In the genomic region with DNA sequence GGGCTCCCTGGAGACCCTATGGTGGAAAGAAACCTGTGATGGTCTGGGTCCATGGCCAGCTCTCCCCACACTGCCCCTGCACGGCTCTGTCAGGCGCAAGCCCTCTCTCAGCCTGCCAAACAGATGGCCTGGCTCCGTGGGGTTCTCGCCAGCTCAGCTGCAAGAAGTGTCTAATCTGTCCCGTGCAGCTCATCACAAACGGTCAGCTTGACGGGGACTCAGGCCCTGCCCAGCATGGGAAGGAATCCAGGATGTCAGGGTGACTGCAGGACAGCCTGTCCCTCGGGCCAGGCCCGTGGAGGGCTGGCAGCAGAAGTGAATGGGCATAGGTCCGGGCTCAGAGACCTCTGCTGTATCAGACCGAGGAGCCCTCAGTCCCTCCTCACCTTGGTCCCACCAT, we compare ENCODE assay signal across 10 mouse cellular contexts. TPM values are rescaled to one million over a fixed set of nuclear protein-coding genes. Genes with fewer than 3 reads are reported as not detected.
A peak's percentile ranks its signal among the peaks of the same experiment; 100 is the strongest.
DNase-seq lines count a peak whose midpoint lies in the region; ATAC-seq and TF ChIP-seq lines count a peak whose summit lies in the region.
"Had no signal": no experiment of that assay in that cellular context is flagged by ENCODE, and none has a peak within 500 bp of the region (broad histone marks: within the 10 kb centered on the region; RNA-seq: fewer than 3 reads in every experiment).

No protein-coding gene starts in this region.

- H3K27me3 ChIP-seq in lung, embryonic 14.5 days (ENCODE audit: insufficient read depth, low read length) = no peaks in the 10 kb centered on the region
- no peaks in the 10 kb centered on the region for H3K27me3 ChIP-seq in kidney, embryonic 16.5 days (ENCODE audit: insufficient read depth, low read length)
- H3K27me3 ChIP-seq: forebrain, embryonic 13.5 days had no signal

- peaks cover 19% of the 10 kb centered on the region for H3K4me1 ChIP-seq in lung, embryonic 14.5 days (ENCODE audit: insufficient read depth)
- peaks cover 12% of the 10 kb centered on the region for H3K4me1 ChIP-seq in kidney, embryonic 16.5 days (ENCODE audit: insufficient read depth, low read length)

- intact Hi-C loops in left cerebral cortex, postnatal 4 days (cut with DNase I) = loop anchor here (10.0 kb wide), 1 partner anchor 97 kb away; the partner anchor contains the start of gene Mgll

- peak; percentile 50 for ATAC-seq in lung, embryonic 14.5 days (ENCODE audit: insufficient read depth)
- no peak for ATAC-seq in kidney, embryonic 16.5 days (ENCODE audit: low FRiP score, low TSS enrichment)
- ATAC-seq in inflammation-experienced regulatory T-cells, adult 6 months = no peak
- ATAC-seq: forebrain, embryonic 13.5 days had no signal

- no peak overlapping the region for H3K9ac ChIP-seq in lung, embryonic 14.5 days
- no peak overlapping the region for H3K9ac ChIP-seq in kidney, embryonic 16.5 days (replicated peaks; ENCODE audit: low read length)
- H3K9ac ChIP-seq: forebrain, embryonic 13.5 days had no signal

- no peak overlapping the region for H3K27ac ChIP-seq in lung, embryonic 14.5 days (ENCODE audit: low read depth)
- no peak overlapping the region for H3K27ac ChIP-seq in kidney, embryonic 16.5 days (ENCODE audit: low read length)
- H3K27ac ChIP-seq: forebrain, embryonic 13.5 days had no signal

- no peak for TF ChIP-seq CTCF in lung, embryonic 14.5 days (IDR thresholded peaks at IDR 0.05; ENCODE audit: low read depth)

- no peaks in the 10 kb centered on the region for H3K9me3 ChIP-seq in lung, embryonic 14.5 days (ENCODE audit: low read depth, low read length)
- no peaks in the 10 kb centered on the region for H3K9me3 ChIP-seq in kidney, embryonic 16.5 days (ENCODE audit: low read length)
- H3K9me3 ChIP-seq: forebrain, embryonic 13.5 days had no signal

- DNase-seq in left cerebral cortex, postnatal 4 days = peak; percentile 94
- no peak for DNase-seq in left cerebral cortex, adult 11 months (ENCODE audit: low spot score)
- DNase-seq in brain, adult 2 months (ENCODE audit: low read depth, low spot score) = peak; percentile 95
- peak; percentile 72 for DNase-seq in gastrocnemius, adult 18-20 months (ENCODE audit: low spot score)
- DNase-seq in lung, embryonic 14.5 days = peak; percentile 83
- no peak for DNase-seq in urinary bladder, postnatal 36 days (ENCODE audit: low spot score in 2 of 2)
- DNase-seq: kidney, postnatal 14 days had no signal

- H3K4me3 ChIP-seq in lung, embryonic 14.5 days (ENCODE audit: low read depth, low read length) = no peak overlapping the region
- no peak overlapping the region for H3K4me3 ChIP-seq in kidney, embryonic 16.5 days (ENCODE audit: low read length)
- H3K4me3 ChIP-seq: forebrain, embryonic 13.5 days had no signal

- H3K4me2 ChIP-seq in lung, embryonic 14.5 days = no peak overlapping the region
- H3K4me2 ChIP-seq in kidney, embryonic 16.5 days (replicated peaks; ENCODE audit: low read depth, low read length) = no peak overlapping the region
- H3K4me2 ChIP-seq: forebrain, embryonic 13.5 days had no signal

- peaks cover 12% of the 10 kb centered on the region; the same call in 1 of the 2 replicates for H3K36me3 ChIP-seq in lung, embryonic 14.5 days (ENCODE audit: insufficient read depth)
- H3K36me3 ChIP-seq in kidney, embryonic 16.5 days (ENCODE audit: insufficient read depth, low read length) = no peaks in the 10 kb centered on the region

- WGBS in lung, embryonic 14.5 days = 38% methylated on average over 11 of the region's 11 CpGs
- WGBS in kidney, embryonic 16.5 days = 62% methylated on average over 11 of the region's 11 CpGs

RNA-seq across cellular contexts. Expression of gene Abtb1, which starts 19.9 kb away (rescaled TPM):
- 10 to 100 TPM; 23.2 to 25.3 TPM for total RNA-seq in left cerebral cortex, postnatal 4 days (2021)
- 10 to 100 TPM; 20.6 to 23.2 TPM for total RNA-seq in gastrocnemius, adult 18-20 months (2021)
- polyA plus RNA-seq in lung, embryonic 14.5 days (2014; fragmentation: Nextera tagmentation; extraction: Ambion mirVana) = 29.5 and 34.7 TPM in 2 replicates
- polyA plus RNA-seq in kidney, embryonic 16.5 days (2015; fragmentation: Nextera tagmentation; extraction: Ambion mirVana) = 43.9 and 44.6 TPM in 2 replicates
- polyA plus RNA-seq in inflammation-experienced regulatory T-cells, adult 6 months (2017; shearing (Covaris generic)) = 10 to 100 TPM; 39.2 to 72.4 (median 62.7) TPM

RNA-seq across cellular contexts. Expression of gene Podxl2, which starts 52.9 kb away (rescaled TPM):
- 100 to 1,000 TPM; 494 to 504 TPM for total RNA-seq in left cerebral cortex, postnatal 4 days (2021)
- total RNA-seq in gastrocnemius, adult 18-20 months (2021) = 10 to 100 TPM; 63.1 to 63.5 TPM
- polyA plus RNA-seq in lung, embryonic 14.5 days (2014; fragmentation: Nextera tagmentation; extraction: Ambion mirVana) = 52.0 and 56.7 TPM in 2 replicates
- 43.0 and 48.9 TPM in 2 replicates for polyA plus RNA-seq in kidney, embryonic 16.5 days (2015; fragmentation: Nextera tagmentation; extraction: Ambion mirVana)
- not detected for polyA plus RNA-seq in inflammation-experienced regulatory T-cells, adult 6 months (2017; shearing (Covaris generic))

Comparison
In these comparisons a context has a peak if more than half of its experiments do, and no peak if none do; other contexts are left out.
1. DNase-seq: peak in left cerebral cortex, postnatal 4 days (single experiment), brain, adult 2 months (single experiment), gastrocnemius, adult 18-20 months (single experiment) and lung, embryonic 14.5 days (single experiment); none in left cerebral cortex, adult 11 months (single experiment) and urinary bladder, postnatal 36 days (0 of 2).
2. RNA of gene Podxl2, which starts 52.9 kb away (polyA plus RNA-seq): 52.0 to 56.7 TPM in lung, embryonic 14.5 days and 43.0 to 48.9 TPM in kidney, embryonic 16.5 days; not detected in inflammation-experienced regulatory T-cells, adult 6 months; every median in the first group is over 10 times any median in the second.